Mouse (Mus musculus): Measurements from ENCODE around the gene Agbl3. TPM values are rescaled to one million over a fixed set of nuclear protein-coding genes. Genes with fewer than 3 reads are reported as not detected.

Agbl3 gene
- polyA plus RNA-seq, 1 experiment, result 2.9 TPM

- TF ChIP-seq POLR2A (IDR thresholded peaks at IDR 0.05; ENCODE audit: insufficient read depth, low read length) (no peak), CTCF (IDR thresholded peaks at IDR 0.05; ENCODE audit: low read depth, low read length) (no peak), EP300 (IDR thresholded peaks at IDR 0.05; ENCODE audit: insufficient read depth, low read depth, low read length) (no peak)
- no peak overlapping the region for H3K9ac ChIP-seq (ENCODE audit: low read depth, poor library complexity, severe bottlenecking)
- H3K27ac ChIP-seq (ENCODE audit: insufficient read depth, low read length), result no peak overlapping the region
- H3K4me3 ChIP-seq (ENCODE audit: low read depth, low read length), result no peak overlapping the region
- H3K36me3 ChIP-seq (ENCODE audit: control insufficient read depth, insufficient read depth, low read length, poor library complexity, severe bottlenecking), result peaks cover 7% of the 10 kb centered on the region
- H3K9me3 ChIP-seq (replicated peaks; ENCODE audit: control insufficient read depth, insufficient read depth, low read length, poor library complexity, severe bottlenecking), result no peaks in the 10 kb centered on the region
- no peaks in the 10 kb centered on the region for H3K27me3 ChIP-seq (ENCODE audit: control insufficient read depth, insufficient read depth, low read length, poor library complexity, severe bottlenecking)
- no peaks in the 10 kb centered on the region for H3K4me1 ChIP-seq (ENCODE audit: control insufficient read depth, insufficient read depth, low read length)
Observed at GRCm38 (mm10) chr6:34887131-34887850, 107.1 kb downstream of the Agbl3 start.

GRCm38 (mm10) chr6:34889185-34889584 is 109.0 kb downstream of the Agbl3 start:
- Histone ChIP-seq H3K4me3 (ENCODE audit: low read depth, low read length) (no peak overlapping the region), H3K9ac (ENCODE audit: low read depth, poor library complexity, severe bottlenecking) (no peak overlapping the region), H3K27ac (ENCODE audit: insufficient read depth, low read length) (no peak overlapping the region), H3K36me3 (ENCODE audit: control insufficient read depth, insufficient read depth, low read length, poor library complexity, severe bottlenecking) (peaks cover 7% of the 10 kb centered on the region), H3K9me3 (replicated peaks; ENCODE audit: control insufficient read depth, insufficient read depth, low read length, poor library complexity, severe bottlenecking) (no peaks in the 10 kb centered on the region), H3K4me1 (ENCODE audit: control insufficient read depth, insufficient read depth, low read length) (no peaks in the 10 kb centered on the region), H3K27me3 (ENCODE audit: control insufficient read depth, insufficient read depth, low read length, poor library complexity, severe bottlenecking) (no peaks in the 10 kb centered on the region)
- no peak for TF ChIP-seq EP300 (IDR thresholded peaks at IDR 0.05; ENCODE audit: insufficient read depth, low read depth, low read length)
- TF ChIP-seq POLR2A (IDR thresholded peaks at IDR 0.05; ENCODE audit: insufficient read depth, low read length), result no peak
- TF ChIP-seq CTCF (IDR thresholded peaks at IDR 0.05; ENCODE audit: low read depth, low read length), result no peak

GRCm38 (mm10) chr6:34895569-34895968 is 115.3 kb downstream of the Agbl3 start:
- H3K36me3 ChIP-seq (ENCODE audit: control insufficient read depth, insufficient read depth, low read length, poor library complexity, severe bottlenecking), result 0 out of 2 replicates have a peak, but pooled peaks cover 3% of the 10 kb centered on the region
- no peak overlapping the region for H3K9ac ChIP-seq (ENCODE audit: low read depth, poor library complexity, severe bottlenecking)
- TF ChIP-seq EP300 (IDR thresholded peaks at IDR 0.05; ENCODE audit: insufficient read depth, low read depth, low read length) (no peak), POLR2A (IDR thresholded peaks at IDR 0.05; ENCODE audit: insufficient read depth, low read length) (no peak), CTCF (IDR thresholded peaks at IDR 0.05; ENCODE audit: low read depth, low read length) (no peak)
- H3K4me3 ChIP-seq (ENCODE audit: low read depth, low read length), result no peak overlapping the region
- H3K9me3 ChIP-seq (replicated peaks; ENCODE audit: control insufficient read depth, insufficient read depth, low read length, poor library complexity, severe bottlenecking), result no peaks in the 10 kb centered on the region
- no peak overlapping the region for H3K27ac ChIP-seq (ENCODE audit: insufficient read depth, low read length)
- H3K4me1 ChIP-seq (ENCODE audit: control insufficient read depth, insufficient read depth, low read length), result no peaks in the 10 kb centered on the region
- H3K27me3 ChIP-seq (ENCODE audit: control insufficient read depth, insufficient read depth, low read length, poor library complexity, severe bottlenecking), result no peaks in the 10 kb centered on the region

- Histone ChIP-seq H3K4me1 (ENCODE audit: control insufficient read depth, insufficient read depth, low read length) (no peaks in the 10 kb centered on the region), H3K9me3 (replicated peaks; ENCODE audit: control insufficient read depth, insufficient read depth, low read length, poor library complexity, severe bottlenecking) (no peaks in the 10 kb centered on the region), H3K36me3 (ENCODE audit: control insufficient read depth, insufficient read depth, low read length, poor library complexity, severe bottlenecking) (0 out of 2 replicates have a peak, but pooled peaks cover 3% of the 10 kb centered on the region), H3K4me3 (ENCODE audit: low read depth, low read length) (no peak overlapping the region), H3K9ac (ENCODE audit: low read depth, poor library complexity, severe bottlenecking) (no peak overlapping the region), H3K27me3 (ENCODE audit: control insufficient read depth, insufficient read depth, low read length, poor library complexity, severe bottlenecking) (no peaks in the 10 kb centered on the region), H3K27ac (ENCODE audit: insufficient read depth, low read length) (no peak overlapping the region)
- no peak for TF ChIP-seq EP300 (IDR thresholded peaks at IDR 0.05; ENCODE audit: insufficient read depth, low read depth, low read length)
- TF ChIP-seq CTCF (IDR thresholded peaks at IDR 0.05; ENCODE audit: low read depth, low read length), result no peak
Observed at GRCm38 (mm10) chr6:34896168-34896780, 116.0 kb downstream of the Agbl3 start.

- Histone ChIP-seq H3K9ac (ENCODE audit: low read depth, poor library complexity, severe bottlenecking) (no peak overlapping the region), H3K4me1 (ENCODE audit: control insufficient read depth, insufficient read depth, low read length) (no peaks in the 10 kb centered on the region), H3K27ac (ENCODE audit: insufficient read depth, low read length) (no peak overlapping the region), H3K9me3 (replicated peaks; ENCODE audit: control insufficient read depth, insufficient read depth, low read length, poor library complexity, severe bottlenecking) (no peaks in the 10 kb centered on the region), H3K27me3 (ENCODE audit: control insufficient read depth, insufficient read depth, low read length, poor library complexity, severe bottlenecking) (no peaks in the 10 kb centered on the region), H3K4me3 (ENCODE audit: low read depth, low read length) (no peak overlapping the region), H3K36me3 (ENCODE audit: control insufficient read depth, insufficient read depth, low read length, poor library complexity, severe bottlenecking) (peaks cover 3% of the 10 kb centered on the region)
- no peak for TF ChIP-seq POLR2A (IDR thresholded peaks at IDR 0.05; ENCODE audit: insufficient read depth, low read length)
- TF ChIP-seq EP300 (IDR thresholded peaks at IDR 0.05; ENCODE audit: insufficient read depth, low read depth, low read length), result no peak
- TF ChIP-seq CTCF (IDR thresholded peaks at IDR 0.05; ENCODE audit: low read depth, low read length), result no peak
Observed at GRCm38 (mm10) chr6:34899127-34899526, 118.9 kb downstream of the Agbl3 start.

- TF ChIP-seq POLR2A (IDR thresholded peaks at IDR 0.05; ENCODE audit: insufficient read depth, low read length), result no peak
- no peak for TF ChIP-seq EP300 (IDR thresholded peaks at IDR 0.05; ENCODE audit: insufficient read depth, low read depth, low read length)
- TF ChIP-seq CTCF (IDR thresholded peaks at IDR 0.05; ENCODE audit: low read depth, low read length), result no peak
- Histone ChIP-seq H3K9me3 (replicated peaks; ENCODE audit: control insufficient read depth, insufficient read depth, low read length, poor library complexity, severe bottlenecking) (no peaks in the 10 kb centered on the region), H3K27ac (ENCODE audit: insufficient read depth, low read length) (no peak overlapping the region), H3K4me3 (ENCODE audit: low read depth, low read length) (no peak overlapping the region), H3K4me1 (ENCODE audit: control insufficient read depth, insufficient read depth, low read length) (no peaks in the 10 kb centered on the region), H3K9ac (ENCODE audit: low read depth, poor library complexity, severe bottlenecking) (no peak overlapping the region), H3K36me3 (ENCODE audit: control insufficient read depth, insufficient read depth, low read length, poor library complexity, severe bottlenecking) (peaks cover 4% of the 10 kb centered on the region), H3K27me3 (ENCODE audit: control insufficient read depth, insufficient read depth, low read length, poor library complexity, severe bottlenecking) (no peaks in the 10 kb centered on the region)
Observed at GRCm38 (mm10) chr6:34900990-34901389, 120.8 kb downstream of the Agbl3 start.

Measured in ES-Bruce4 (cell line).